Mouse (Mus musculus) heart, embryonic 10.5 days (tissue): ENCODE measurements around the gene Ttc3. TPM values are rescaled to one million over a fixed set of nuclear protein-coding genes. Genes with fewer than 3 reads are reported as not detected.
"Not testable (repeated sequence)": the region's sequence is repeated elsewhere in the genome, so short reads cannot be mapped to it uniquely, and the experiment has no call there.

Experiments
- DNase-seq: peaks from one replicate; pipeline ENCODE4 v3.0.0-alpha.2; 2017; ENCODE audit warnings: low spot score
- H3K27ac ChIP-seq: fragments of 300-500 bp; sonication (generic); 2 replicates; pipeline ENCODE4 v1.5.1; 2016; ENCODE audit warnings: mild to moderate bottlenecking
- H3K27me3 ChIP-seq: fragments of 300-500 bp; sonication (generic); 2 replicates; pipeline ENCODE4 v1.6.1; 2016; ENCODE audit warnings: mild to moderate bottlenecking; ENCODE audit not compliant: poor library complexity, insufficient read depth, severe bottlenecking
- H3K36me3 ChIP-seq: fragments of 300-500 bp; sonication (generic); 2 replicates; pipeline ENCODE4 v1.6.1; 2016; ENCODE audit warnings: mild to moderate bottlenecking, moderate library complexity
- H3K4me1 ChIP-seq: fragments of 300-500 bp; sonication (generic); 2 replicates; pipeline ENCODE4 v1.6.1; 2016; ENCODE audit warnings: mild to moderate bottlenecking
- H3K4me3 ChIP-seq: fragments of 300-500 bp; sonication (generic); 2 replicates; pipeline ENCODE4 v1.5.1; 2016; ENCODE audit warnings: mild to moderate bottlenecking, moderate library complexity
- H3K9me3 ChIP-seq: fragments of 300-500 bp; sonication (generic); 2 replicates; pipeline ENCODE4 v1.6.1; 2016; ENCODE audit warnings: mild to moderate bottlenecking, moderate library complexity
- WGBS: fragments of 180-500 bp; shearing (Covaris S2); methylation state at CpG from one replicate; pipeline ENCODE4 v1.1.7; 2016; 5-methylcytosine and 5-hydroxymethylcytosine counted together
- polyA plus RNA-seq: library from polyadenylated mRNA; unstranded; fragments of >200 nt; fragmentation: Nextera tagmentation; extraction: Ambion mirVana; gene quantifications from 2 replicates; pipeline ENCODE4 v1.2.1, GENCODE M21; 2016

Gene Ttc3
- polyA plus RNA-seq, 1 experiment from 2014 or later, result 197 TPM

DNA sequence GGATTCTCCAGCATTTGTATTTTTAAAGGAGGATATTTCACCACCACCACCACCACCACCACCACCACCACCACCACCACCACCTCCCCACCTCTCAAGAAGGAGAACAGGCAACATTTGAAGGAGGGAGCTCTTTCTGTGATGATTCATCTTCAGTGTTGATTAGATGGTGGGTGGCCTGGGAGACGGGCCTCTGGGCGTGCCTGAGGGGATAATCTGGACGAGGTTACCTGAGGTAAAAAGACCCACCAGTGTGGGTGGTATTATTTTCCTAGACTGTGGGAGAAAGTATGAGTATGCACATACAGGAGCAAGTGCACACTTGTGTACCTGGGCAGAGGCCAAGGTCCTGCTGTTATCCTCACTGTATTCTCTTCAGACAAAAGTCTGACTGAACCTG, 93.6 kb downstream of the Ttc3 start:
- no peaks in the 10 kb centered on the region for H3K4me1 ChIP-seq
- H3K9me3 ChIP-seq, result no peaks in the 10 kb centered on the region
- DNase-seq, result no peak
- no peak overlapping the region for H3K27ac ChIP-seq
- H3K4me3 ChIP-seq, result no peak overlapping the region
- 84% methylated on average over 3 of the region's 3 CpGs for WGBS
- H3K36me3 ChIP-seq, result peaks cover 98% of the 10 kb centered on the region
- H3K27me3 ChIP-seq, result no peaks in the 10 kb centered on the region

DNA sequence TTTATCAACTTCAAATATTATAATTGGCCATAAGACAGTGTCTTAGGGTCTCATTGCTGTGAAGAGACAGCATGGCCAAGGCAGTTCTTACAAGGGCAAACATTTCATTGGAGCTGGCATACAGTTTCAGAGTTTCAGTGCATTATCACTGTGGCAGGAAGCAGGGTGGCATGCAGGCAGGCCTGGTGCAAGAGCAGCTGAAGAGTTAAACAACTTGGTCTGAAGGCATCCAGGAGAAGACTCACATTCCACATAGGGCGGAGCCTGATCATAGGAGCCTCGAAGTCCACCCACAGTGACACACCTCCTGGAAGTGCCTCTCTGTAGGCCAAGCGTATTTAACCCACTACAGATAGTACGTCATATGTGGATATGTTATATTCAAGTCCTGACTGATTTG, 95.5 kb downstream of the Ttc3 start:
- Histone ChIP-seq H3K27ac (no peak overlapping the region), H3K36me3 (peaks cover 99% of the 10 kb centered on the region), H3K4me1 (no peaks in the 10 kb centered on the region), H3K27me3 (no peaks in the 10 kb centered on the region), H3K4me3 (no peak overlapping the region), H3K9me3 (no peaks in the 10 kb centered on the region)
- 83% methylated on average over 4 of the region's 4 CpGs for WGBS
- peak; percentile 58 for DNase-seq

DNA sequence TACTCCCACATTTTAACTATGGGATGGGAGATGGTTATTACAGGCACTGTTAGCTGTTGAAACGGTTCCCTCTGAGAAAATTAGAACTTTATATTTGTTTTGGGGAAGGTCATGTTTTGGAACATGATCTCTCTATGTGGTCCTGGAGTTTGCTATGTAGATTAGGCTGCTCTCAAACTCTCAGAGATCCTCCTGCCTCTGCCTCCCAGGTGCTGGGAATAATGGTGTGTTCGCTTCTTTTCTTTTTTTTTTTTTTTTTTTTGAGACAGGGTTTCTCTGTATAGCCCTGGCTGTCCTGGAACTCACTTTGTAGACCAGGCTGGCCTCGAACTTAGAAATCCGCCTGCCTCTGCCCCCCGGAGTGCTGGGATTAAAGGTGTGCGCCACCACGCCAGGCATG, 95.9 kb downstream of the Ttc3 start:
- H3K4me3 ChIP-seq, H3K27me3 ChIP-seq, DNase-seq, H3K9me3 ChIP-seq, H3K4me1 ChIP-seq, H3K27ac ChIP-seq: not testable (repeated sequence)
- peaks cover 98% of the 10 kb centered on the region for H3K36me3 ChIP-seq
- 96% methylated on average over 7 of the region's 7 CpGs for WGBS

DNA sequence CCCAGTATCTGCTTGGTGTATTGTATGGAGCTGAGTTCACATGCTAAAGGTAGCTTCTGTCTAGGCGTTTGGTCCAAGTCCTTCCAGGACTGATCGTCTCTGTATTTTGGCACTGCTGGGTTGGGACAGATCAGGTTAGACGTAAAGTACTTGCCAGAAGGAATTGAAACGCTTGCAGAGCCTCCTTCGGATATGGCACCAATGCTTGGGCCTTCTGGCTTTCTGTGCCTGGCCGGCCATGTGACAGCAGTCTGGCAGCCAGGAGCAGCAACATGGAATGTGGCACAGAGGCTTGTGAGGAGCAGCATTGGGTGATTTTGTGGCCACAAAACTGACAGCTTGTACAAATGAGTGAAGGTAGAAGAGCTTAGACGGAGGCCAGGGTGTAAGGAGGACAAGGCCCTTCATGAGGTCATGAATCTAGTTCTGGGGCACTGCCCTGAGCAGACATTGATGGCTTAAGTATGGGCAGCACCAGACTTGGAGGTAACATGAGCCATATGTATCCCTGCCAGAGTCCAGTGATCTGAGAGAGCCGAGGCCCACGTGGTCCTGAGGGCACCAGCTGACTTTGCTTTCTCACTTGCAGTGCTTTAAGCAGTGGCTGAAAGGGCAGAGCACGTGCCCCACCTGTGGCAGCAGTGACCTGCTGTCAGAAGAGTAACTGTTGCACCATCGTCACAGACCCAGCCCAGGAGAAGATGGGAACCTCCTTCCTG, 97.1 kb downstream of the Ttc3 start:
- no peak for DNase-seq
- no peaks in the 10 kb centered on the region for H3K9me3 ChIP-seq
- no peaks in the 10 kb centered on the region for H3K4me1 ChIP-seq
- no peak overlapping the region for H3K4me3 ChIP-seq
- 88% methylated on average over 11 of the region's 11 CpGs for WGBS
- peaks cover 88% of the 10 kb centered on the region for H3K36me3 ChIP-seq
- H3K27me3 ChIP-seq, result no peaks in the 10 kb centered on the region
- H3K27ac ChIP-seq, result no peak overlapping the region

DNA sequence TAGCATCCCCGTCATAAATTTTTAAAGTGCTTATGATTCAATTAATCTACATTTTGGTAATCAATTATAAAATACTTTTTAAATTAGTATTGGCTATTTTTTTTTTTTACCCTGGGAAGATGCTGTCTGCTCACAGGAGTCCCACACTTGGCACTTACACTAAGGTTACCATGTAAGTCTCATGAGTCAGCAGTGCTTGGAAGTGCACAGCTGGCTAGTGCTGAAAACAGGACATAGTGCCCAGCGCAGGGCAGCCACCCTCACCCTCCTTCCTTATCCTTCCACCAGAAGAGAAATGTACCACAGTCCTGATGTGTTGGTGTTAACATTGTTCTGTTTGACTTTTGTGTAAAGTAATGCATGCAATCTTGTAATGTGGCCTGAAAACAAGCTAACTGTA, 98.0 kb downstream of the Ttc3 start:
- Histone ChIP-seq H3K4me3 (no peak overlapping the region), H3K27me3 (no peaks in the 10 kb centered on the region), H3K36me3 (peaks cover 88% of the 10 kb centered on the region), H3K9me3 (no peaks in the 10 kb centered on the region), H3K4me1 (no peaks in the 10 kb centered on the region), H3K27ac (no peak overlapping the region)
- no peak for DNase-seq
- 92% methylated on average over 2 of the region's 2 CpGs for WGBS

DNA sequence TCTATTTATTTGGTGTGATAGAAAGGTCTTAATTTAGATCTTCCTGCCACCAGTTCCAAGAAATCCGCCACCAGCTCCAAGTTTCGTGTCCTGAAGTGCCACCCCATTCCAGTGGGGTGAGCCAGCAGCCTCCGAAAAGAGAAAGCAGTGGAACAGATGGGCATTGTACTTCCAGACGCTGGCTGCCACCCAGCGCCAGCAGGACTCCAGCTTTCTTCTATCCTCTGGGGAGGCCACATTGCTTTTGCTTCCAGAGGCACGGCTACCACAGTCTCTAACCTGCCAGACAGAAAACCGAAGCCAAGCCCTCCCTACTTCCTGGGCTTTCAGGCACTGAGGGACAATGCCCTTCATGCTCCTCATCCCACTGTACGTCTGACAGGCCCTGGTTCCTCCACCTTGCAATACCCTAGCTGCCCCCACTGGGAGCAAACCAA, 102.1 kb downstream of the Ttc3 start:
- H3K4me3 ChIP-seq, result no peak overlapping the region
- H3K4me1 ChIP-seq, result no peaks in the 10 kb centered on the region
- WGBS, result 70% methylated on average over 8 of the region's 8 CpGs
- H3K36me3 ChIP-seq, result peaks cover 57% of the 10 kb centered on the region
- no peaks in the 10 kb centered on the region for H3K27me3 ChIP-seq
- H3K9me3 ChIP-seq, result no peaks in the 10 kb centered on the region
- DNase-seq, result no peak
- no peak overlapping the region for H3K27ac ChIP-seq

DNA sequence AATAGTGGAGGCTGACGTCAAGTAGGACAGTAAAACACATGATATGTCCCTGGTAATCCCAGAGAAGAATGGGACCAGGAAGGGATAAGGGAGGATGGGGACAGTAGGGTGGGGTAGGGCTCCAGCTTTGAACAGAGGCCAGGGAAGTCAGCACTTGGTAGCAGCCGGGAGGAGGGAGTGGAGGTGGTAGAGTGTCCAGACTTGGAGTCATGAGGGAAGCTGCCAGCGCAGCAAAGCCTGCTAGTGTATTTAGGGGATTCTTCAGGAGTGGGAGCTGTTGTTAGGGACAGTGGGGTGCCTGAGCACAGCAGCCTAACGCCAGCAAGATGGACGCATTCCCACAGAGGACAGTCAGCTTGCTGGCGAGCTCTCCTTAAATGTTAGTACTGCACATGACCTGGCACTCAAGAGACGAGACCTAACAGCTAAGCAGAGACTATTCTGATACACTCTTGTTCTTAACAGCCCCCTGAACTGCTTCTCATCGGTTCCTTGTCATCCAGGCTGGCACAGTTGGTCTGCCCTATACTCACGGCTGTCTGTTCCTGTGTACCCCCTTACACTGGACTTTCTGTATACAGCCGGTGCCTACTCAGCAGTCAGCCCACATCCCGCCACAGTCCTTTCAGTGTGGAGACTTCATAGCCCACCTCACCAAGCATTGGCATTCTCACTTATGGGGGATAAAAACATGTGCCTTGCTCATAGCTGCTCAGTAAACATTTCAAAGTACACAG, 102.8 kb downstream of the Ttc3 start:
- Histone ChIP-seq H3K27me3 (no peaks in the 10 kb centered on the region), H3K36me3 (peaks cover 52% of the 10 kb centered on the region), H3K4me3 (no peak overlapping the region), H3K27ac (no peak overlapping the region), H3K9me3 (no peaks in the 10 kb centered on the region), H3K4me1 (no peaks in the 10 kb centered on the region)
- no peak for DNase-seq
- WGBS, result 87% methylated on average over 11 of the region's 11 CpGs

DNA sequence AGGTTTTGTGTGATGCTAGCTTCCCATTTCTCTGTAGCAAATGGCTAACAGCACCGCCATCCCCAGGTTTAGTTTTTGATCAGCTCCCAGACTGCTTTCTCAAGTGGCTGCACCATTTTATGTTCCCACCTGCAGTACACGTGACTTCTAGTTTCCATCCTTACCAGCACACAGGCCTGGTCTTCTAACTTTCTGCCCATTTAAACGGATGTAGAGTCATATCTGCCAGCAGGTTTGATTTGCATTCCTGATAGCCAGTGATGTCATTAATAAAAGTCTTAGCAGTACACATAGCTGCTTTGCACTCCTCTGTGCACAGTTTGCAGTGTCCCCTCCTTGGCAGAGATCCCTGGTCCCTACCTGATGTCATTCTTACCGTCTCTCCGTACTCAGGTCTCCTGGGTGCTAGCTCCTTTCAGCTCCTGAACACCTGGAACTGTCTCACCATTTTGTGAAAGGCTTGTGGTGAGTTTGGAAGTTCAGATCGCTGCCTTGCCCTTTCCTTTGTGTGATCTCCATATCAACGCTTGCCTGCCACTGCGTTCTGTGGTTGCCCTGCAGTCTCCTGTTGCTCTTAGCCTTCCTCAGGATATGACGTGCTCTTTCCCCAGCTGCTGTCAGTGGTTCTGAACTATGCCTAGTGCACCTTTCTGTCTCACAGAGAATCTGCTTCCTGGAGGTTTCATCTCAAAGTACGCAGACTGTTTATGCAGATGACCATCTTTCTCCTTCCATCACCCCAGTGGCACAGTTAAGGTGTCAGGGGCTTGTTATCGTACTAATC, 114.5 kb downstream of the Ttc3 start:
- no peaks in the 10 kb centered on the region for H3K36me3 ChIP-seq
- no peaks in the 10 kb centered on the region for H3K27me3 ChIP-seq
- WGBS, result 74% methylated on average over 11 of the region's 11 CpGs
- no peak for DNase-seq
- no peak overlapping the region for H3K4me3 ChIP-seq
- H3K9me3 ChIP-seq, result no peaks in the 10 kb centered on the region
- no peaks in the 10 kb centered on the region for H3K4me1 ChIP-seq
- no peak overlapping the region for H3K27ac ChIP-seq

DNA sequence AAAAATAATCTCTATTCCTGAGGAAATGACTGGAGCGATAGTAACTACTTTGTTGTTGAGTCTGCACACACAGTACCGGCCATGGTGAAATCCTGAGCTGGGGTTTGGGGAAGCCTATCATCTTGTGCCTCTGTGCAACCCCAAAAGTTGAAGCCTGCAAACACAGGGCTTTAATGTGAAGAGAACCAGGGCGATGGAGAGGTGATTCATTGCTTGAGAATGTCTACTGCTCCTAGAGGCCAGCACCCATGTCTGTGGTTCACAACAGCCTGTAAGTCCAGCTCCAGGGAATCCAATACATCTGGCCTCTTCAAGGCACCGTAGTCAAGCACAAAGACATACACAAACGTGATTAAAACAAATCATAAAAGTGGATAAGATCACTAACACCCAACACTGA, 116.9 kb downstream of the Ttc3 start:
- no peaks in the 10 kb centered on the region for H3K36me3 ChIP-seq
- no peaks in the 10 kb centered on the region for H3K27me3 ChIP-seq
- H3K4me1 ChIP-seq, result no peaks in the 10 kb centered on the region
- no peak overlapping the region for H3K4me3 ChIP-seq
- WGBS, result 77% methylated on average over 5 of the region's 5 CpGs
- no peaks in the 10 kb centered on the region for H3K9me3 ChIP-seq
- no peak for DNase-seq
- no peak overlapping the region for H3K27ac ChIP-seq

DNA sequence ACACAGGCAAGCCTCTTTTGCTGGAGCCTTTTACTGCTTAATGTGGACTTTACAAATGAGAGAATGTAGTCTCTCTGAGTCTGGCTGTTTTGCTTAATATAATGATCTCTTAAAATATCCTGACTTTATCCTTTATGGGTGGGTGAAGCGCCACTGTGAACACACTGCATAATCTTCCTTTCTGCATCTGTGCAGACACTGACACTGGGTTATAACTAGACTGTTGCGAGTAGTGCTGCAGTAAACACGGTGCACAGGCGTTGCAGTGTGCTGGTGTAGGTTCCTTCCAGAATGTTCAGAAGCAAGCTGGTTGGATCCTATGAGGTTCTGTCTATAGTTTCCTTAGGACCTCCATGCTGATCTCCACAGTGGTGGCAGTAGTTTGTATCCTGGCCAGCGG, 118.9 kb downstream of the Ttc3 start:
- Histone ChIP-seq H3K4me1 (no peaks in the 10 kb centered on the region), H3K36me3 (no peaks in the 10 kb centered on the region), H3K27ac (no peak overlapping the region), H3K9me3 (no peaks in the 10 kb centered on the region), H3K27me3 (no peaks in the 10 kb centered on the region), H3K4me3 (no peak overlapping the region)
- no peak for DNase-seq
- WGBS, result 90% methylated on average over 5 of the region's 5 CpGs

DNA sequence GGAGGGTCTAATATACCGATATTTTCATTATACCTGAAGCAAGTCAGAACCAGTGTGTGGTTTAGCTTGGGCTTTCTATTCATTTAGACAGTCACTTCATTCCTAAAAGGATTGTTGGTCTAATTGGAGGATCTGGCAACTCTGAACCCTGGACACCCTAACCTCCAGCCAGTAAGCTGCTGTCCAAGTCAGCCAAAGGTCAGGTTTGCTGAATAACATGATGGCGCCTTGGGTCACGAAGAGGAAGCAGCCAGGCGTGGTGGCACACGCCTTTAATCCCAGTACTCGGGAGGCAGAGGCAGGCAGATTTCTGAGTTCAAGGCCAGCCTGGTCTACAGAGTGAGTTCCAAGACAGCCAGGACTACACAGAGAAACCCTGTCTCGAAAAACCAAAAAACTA, 126.8 kb downstream of the Ttc3 start:
- not testable (repeated sequence) for H3K27me3 ChIP-seq, H3K27ac ChIP-seq, H3K9me3 ChIP-seq, H3K4me3 ChIP-seq, H3K4me1 ChIP-seq, DNase-seq
- H3K36me3 ChIP-seq, result peaks cover 64% of the 10 kb centered on the region
- 96% methylated on average over 7 of the region's 7 CpGs for WGBS

DNA sequence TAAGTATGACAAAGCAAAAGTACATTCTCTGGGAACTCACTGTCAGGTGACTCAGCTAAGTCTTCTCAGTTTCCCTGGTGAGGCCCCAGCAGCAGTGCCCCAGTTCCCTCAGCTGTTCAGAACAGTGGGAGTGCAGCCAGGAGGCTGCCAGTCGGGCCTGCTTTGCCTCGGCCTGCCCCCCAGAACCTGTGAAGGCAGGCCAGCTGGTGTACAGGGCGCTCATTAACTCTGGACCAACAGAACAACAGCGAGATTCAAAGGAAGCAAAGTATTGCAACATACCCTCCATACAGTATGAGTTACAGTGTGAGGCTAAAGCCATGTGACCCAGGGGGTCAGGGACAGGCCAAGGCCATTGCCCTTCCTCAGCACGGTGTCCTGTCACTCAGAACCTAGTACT, 127.5 kb downstream of the Ttc3 start:
- H3K4me3 ChIP-seq, result no peak overlapping the region
- no peaks in the 10 kb centered on the region for H3K4me1 ChIP-seq
- no peak overlapping the region for H3K27ac ChIP-seq
- no peak for DNase-seq
- no peaks in the 10 kb centered on the region for H3K27me3 ChIP-seq
- WGBS, result 81% methylated on average over 5 of the region's 5 CpGs
- peaks cover 70% of the 10 kb centered on the region for H3K36me3 ChIP-seq
- H3K9me3 ChIP-seq, result no peaks in the 10 kb centered on the region

DNA sequence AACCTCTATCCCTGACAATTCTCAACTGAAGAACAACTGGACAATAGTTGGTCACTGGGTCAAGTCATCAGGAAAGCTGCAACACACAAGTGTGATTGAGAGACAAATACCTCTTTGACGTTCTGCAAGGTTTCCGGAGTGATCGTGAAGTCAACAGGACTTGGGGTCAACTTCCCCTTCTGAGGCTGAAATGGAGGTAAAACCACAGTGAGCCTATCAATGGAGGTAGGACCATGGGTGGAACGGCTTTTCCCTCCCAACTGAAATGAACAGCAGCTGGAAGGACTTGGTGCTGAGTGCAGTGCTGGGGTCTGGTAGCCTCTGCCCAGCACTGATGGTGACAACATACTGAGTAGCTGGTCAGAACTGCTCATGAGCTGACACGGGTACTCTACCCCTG, 133.8 kb downstream of the Ttc3 start:
- no peaks in the 10 kb centered on the region for H3K9me3 ChIP-seq
- H3K4me1 ChIP-seq, result no peaks in the 10 kb centered on the region
- H3K36me3 ChIP-seq, result peaks cover 85% of the 10 kb centered on the region
- no peak for DNase-seq
- H3K27ac ChIP-seq, result no peak overlapping the region
- H3K27me3 ChIP-seq, result no peaks in the 10 kb centered on the region
- WGBS, result 91% methylated on average over 5 of the region's 5 CpGs
- no peak overlapping the region for H3K4me3 ChIP-seq
